Mouse (Mus musculus): ENCODE results near the gene Brox. TPM values are rescaled to one million over a fixed set of nuclear protein-coding genes. Genes with fewer than 3 reads are reported as not detected.
"Not testable (repeated sequence)": the region's sequence is repeated elsewhere in the genome, so short reads cannot be mapped to it uniquely, and the experiment has no call there.

The Brox gene
- total RNA-seq (2022), result 10 to 100 TPM; 49.1 to 70.6 (median 60.9) TPM

DNA sequence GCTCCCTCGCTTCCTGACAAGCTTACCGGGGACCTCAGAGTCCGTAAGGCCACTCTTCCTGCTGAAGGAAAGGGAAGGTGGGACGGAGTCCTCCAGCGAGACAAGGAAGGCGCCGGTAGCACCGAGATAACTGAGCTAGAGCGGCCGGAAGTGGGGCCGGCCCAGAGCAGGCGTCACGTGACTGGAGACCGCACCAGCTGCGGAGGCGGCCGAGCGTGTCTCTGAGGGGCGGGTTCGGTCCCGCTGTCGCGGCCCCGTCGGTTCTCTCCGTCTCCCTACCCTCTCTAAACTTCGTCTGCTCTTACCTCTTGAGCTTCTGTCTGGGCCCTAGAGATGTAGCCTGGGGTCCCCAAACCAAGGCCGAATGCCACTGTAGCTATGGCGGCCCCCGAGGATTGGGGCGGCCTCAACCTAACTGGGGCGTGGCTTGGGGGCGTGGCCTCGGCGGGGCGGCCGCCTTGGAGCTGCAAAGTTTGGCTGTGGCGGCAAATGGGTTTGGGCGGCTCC lies at the start of gene Brox:
Gene Brox, minus strand, starts transcription at position 393 of the 507 bp plus-strand sequence.
- DNase-seq, result peak; percentile 90

- no peak for DNase-seq
These were observed 48.7 kb upstream of the Brox start for GRCm38 (mm10) chr1:183345817-183346195.

- peak; percentile 81 for DNase-seq
These were observed 48.1 kb upstream of the Brox start for GRCm38 (mm10) chr1:183344886-183345816.

GRCm38 (mm10) chr1:183342902-183343301 lies 45.8 kb upstream of the Brox start:
- not testable (repeated sequence) for DNase-seq

- no peak for DNase-seq
These were observed 30.1 kb upstream of the Brox start for GRCm38 (mm10) chr1:183327171-183327570.

DNA sequence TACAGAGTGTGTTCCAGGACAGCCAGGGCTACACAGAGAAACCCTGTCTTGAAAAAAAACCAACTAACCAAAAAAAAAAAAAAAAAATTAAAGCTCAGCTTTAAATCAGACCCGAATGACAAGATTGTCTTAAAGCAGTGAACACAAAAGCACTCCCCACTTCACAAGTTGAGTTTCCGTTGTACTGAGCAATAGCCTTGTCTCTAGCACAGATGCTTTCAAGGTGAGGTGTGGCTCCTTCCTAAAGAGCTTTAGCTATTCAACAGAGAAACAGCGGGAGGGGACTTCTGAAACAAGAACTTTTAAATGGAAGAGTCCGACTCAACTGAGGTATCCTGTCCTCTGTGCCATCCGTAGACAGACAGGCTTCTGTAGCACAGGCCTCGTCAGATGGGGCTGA lies 27.4 kb upstream of the Brox start:
- no peak for DNase-seq

- DNase-seq, result no peak
These were observed 26.9 kb upstream of the Brox start for GRCm38 (mm10) chr1:183323923-183324322.

DNA sequence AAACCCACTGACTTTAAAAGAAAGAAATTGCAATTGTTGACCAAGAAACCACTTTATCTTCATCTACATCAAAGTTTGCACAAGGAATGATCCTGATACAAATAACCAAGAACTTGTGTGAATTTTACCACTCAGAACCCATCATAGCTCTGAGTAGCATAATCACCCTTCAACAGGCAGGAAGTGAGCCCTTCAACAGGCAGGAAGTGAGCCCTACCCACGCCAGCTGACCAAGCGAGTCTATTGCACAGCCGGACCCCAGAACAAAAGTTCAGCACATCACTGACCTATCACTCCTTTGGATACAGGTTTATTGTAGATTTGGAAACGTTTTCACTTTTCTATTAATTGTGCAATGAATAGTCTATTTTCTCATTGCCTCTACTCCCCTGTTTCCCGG lies 25.4 kb upstream of the Brox start:
- not testable (repeated sequence) for DNase-seq

DNA sequence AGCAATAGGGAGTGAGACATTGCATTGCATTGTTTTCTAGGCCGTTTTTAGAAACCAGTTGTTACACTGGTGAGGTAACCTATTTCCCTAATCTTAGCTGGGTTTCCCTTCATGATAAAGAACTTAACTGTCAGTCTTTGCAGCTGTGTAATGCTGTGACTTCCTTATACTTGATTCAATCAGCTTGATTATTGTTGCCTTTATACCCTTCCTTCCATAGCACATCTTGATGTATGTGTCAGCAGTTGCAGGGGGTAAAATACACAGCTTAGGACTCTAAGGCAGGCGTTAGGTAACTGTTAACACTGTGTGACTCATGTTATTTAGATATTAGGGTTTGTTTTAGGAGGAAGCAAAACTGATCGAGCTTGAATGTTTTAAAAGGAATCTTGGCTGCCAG lies 23.6 kb upstream of the Brox start:
- no peak for DNase-seq

DNA sequence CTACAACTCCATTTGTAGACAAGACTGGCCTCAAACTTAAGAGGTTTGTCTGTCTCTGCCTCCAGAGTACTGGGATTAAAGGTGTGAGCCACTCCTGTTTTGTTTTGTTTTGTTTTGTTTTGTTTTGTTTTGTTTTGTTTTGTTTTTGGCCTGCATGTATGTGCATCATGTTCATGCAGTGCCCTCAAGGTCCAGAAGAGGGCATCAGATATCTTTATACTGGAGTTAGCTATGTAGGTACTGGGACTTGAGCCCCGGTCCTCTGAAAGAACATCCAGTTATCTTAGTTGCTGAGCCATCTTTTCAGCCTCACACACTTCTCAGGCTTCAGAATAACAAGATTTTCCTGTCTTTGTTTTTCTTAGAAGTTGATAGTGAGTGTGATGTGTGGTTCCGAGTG lies 18.7 kb upstream of the Brox start:
- DNase-seq, result no peak

- DNase-seq, result no peak
These were observed 15.0 kb upstream of the Brox start for GRCm38 (mm10) chr1:183312076-183312475.

- not testable (repeated sequence) for DNase-seq
These were observed 12.5 kb upstream of the Brox start for GRCm38 (mm10) chr1:183309601-183310000.

- DNase-seq, result no peak
These were observed 11.4 kb upstream of the Brox start for GRCm38 (mm10) chr1:183308476-183308875.

DNA sequence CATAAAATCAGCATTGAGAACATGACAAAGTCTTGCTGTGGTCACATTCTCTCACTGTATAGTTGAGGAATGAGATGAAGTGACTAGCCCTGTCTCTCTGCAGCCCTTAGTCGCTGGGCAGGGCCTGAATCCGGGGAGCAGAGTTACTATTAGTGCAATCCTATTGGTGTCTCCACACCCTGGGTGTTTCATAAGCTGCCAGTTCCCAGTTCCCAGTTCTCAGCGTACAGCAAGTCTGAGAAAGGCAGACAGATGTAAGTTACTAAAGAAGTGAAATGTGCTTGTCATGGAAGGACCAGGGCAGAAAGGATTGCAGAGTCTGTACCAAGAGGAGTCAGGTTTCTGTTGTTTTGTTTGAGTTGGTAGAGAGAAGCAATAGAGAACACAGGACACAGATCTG lies 10.5 kb upstream of the Brox start:
- no peak for DNase-seq

DNA sequence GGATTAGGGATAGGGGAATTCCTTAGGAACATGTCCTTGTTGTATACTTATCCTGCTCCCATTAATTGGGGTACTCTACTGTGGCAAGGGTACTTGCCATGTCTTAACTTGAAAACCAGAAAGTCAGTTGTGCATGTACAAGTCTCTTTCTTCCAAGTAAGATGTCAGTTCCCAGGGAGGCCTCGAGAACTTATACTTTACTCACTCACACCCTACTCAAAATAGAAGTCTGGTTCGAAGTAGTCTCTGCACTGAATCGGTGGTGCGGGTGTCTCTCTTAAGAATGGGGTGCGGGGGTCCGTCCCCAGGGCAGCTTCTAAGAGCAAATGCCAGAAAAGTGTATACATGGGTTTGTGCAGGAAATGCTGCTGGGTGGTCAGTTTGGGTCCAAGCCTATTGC lies 2.1 kb upstream of the Brox start:
- DNase-seq, result peak; percentile 89

- DNase-seq, result peak; percentile 26
These were observed 919 bp upstream of the Brox start for GRCm38 (mm10) chr1:183297886-183298489.

DNA sequence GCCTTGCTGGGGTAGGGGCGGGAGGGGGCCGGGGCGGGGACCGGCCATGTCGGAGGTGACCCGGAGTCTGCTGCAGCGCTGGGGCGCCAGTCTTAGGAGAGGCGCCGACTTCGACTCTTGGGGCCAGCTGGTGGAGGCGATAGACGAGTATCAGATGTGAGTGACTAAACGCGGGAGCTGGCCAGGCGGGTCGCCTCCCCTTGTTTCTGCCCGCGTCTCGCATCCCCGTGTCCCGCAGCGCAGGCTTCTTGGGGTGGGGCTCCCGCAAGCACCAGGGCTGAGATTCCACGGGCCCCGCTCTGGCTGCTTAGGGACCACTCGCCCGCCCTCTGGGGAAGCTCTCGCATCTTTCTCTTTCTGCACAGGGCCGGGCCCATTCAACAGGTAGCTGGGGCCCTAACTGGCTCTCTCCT lies 410 bp upstream of the Brox start:
- DNase-seq, result no peak

DNA sequence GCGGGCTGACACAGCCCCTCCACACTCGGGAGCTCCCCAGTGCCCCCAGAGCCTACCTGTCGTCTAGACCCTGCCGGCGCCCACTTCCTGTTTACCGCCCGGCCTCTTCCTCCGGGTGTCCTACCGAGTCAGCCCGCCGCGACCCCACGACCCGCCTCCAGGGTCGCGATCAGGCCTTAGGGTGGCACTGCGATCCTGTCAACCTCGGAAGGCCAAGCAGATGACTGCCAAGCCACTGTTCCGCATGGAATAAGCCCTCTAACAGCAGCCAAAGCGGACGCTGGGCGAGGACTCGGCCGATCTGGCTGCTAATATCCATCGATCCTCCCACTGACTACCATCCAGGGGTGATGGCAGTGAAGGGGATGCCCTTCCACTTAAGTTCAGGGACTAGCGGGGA lies 604 bp downstream of the Brox start, which contains the start of gene Aida:
Gene Aida, plus strand, starts transcription at position 126 of the 400 bp plus-strand sequence.
- DNase-seq, result peak; percentile 25

- DNase-seq, result no peak
These were observed 7.5 kb downstream of the Brox start for GRCm38 (mm10) chr1:183289576-183289975.

GRCm38 (mm10) chr1:183288351-183288750 lies 8.7 kb downstream of the Brox start:
- DNase-seq, result no peak

GRCm38 (mm10) chr1:183275763-183276162 lies 21.3 kb downstream of the Brox start:
- DNase-seq, result no peak

- no peak for DNase-seq
These were observed 22.7 kb downstream of the Brox start for GRCm38 (mm10) chr1:183274385-183274784.

Measured in adrenal gland, adult 8-10 months (tissue).